Mouse (Mus musculus) gastrocnemius, postnatal 10 days (tissue): ENCODE data around the gene Mrvi1. TPM values are rescaled to one million over a fixed set of nuclear protein-coding genes. Genes with fewer than 3 reads are reported as not detected.

Experiments
- DNase-seq: peaks from one replicate; pipeline ENCODE4 v3.0.0; 2021; ENCODE audit warnings: mixed read lengths
- total RNA-seq, 2 experiments: library from RNA; stranded (reverse); gene quantifications; 2 replicates each; pipeline ENCODE4 v1.2.3; 2021

Mrvi1 gene
- total RNA-seq, 2 experiments from 2014 or later: 4.7 to 7.0 TPM

DNA sequence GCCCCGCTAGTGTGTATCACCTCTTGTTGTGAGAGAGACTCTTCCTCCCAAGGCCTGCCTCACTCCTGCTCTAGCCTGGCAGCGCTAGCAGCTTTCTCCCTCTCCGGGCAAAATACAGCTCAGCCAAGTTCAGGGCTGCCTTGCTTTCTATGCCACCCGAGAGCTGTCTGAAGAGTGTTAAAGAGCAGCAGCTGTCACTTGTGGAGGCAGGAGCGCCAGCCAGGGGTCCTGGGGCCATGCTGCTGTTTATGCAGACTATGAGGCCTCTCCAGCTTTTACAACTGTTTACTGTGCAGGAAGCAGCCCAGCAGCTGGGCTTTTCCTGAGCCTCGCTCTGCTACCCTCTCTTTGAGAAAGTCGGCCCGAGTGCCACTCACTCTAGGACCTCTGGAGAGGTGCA is 1.2 kb downstream of the Mrvi1 start:
- peak; percentile 19 for DNase-seq

DNA sequence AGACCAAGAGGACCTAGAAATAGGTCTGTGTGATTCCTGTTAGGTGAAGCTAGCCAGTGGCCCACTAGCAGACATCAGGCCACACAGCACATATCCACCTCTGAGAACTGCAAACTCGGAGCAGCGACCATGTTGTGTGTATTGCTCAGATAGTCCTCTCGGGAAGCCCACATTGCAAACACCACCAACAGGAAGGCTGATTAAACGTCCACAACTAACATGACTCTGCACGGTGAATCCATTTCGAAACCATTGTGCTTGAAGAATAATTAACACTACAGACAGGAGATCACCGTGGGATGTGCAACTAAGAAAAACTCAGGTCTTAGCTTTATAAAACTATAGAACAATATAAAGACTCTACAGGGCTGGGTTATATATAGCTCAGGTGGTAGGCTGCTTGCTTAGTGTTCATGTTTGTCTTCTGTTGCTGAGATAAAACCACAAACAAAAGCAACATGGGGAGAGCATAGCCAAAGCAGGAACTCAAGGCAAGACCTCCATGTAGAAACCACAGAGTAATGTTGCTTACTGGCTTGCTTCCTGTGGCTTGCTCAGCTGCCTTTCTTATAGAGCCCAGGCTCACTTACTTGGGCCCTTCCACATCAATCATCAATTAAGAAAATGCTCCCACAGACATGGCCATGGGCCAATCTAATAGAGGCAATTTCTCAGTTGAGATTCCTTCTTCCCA is 4.4 kb downstream of the Mrvi1 start:
- DNase-seq: no peak

DNA sequence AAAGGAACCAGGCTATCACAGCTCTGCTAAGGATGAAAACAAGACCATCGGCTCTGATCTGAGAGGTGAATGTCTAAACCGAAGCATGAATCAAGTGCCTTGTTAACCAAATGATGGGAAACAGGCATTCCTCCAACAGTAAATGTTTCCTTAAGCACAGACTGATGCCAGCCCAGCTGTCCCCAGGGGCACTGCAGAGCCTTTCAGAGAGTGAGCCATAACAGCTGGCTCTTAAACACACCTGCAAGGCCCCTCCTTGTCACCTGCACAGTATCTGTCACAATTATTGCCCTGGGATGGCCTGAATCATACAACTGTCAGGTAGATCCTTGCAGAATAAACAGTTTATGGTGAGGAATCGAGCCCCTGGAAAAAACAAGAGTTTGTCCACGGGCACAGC is 8.8 kb downstream of the Mrvi1 start:
- DNase-seq: no peak

DNA sequence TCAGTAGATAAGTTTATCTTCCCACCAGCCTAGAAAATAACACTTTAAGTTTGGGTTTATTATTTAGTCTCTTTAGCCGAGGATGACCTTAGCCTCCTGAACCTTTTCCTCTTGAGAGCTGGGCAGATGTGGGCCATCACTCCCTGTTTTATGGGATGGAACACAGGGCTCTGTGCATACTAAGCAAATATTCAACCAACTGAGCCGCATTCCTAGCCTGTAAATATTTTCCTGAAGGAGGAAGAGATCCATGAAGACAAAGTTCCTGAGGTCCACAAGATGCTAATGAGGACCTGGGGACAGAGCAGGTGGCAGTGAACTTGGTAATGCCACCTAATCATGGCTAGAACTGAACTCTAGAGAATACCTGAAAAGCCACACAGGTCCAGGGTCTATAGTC is 9.5 kb downstream of the Mrvi1 start:
- DNase-seq: no peak

DNA sequence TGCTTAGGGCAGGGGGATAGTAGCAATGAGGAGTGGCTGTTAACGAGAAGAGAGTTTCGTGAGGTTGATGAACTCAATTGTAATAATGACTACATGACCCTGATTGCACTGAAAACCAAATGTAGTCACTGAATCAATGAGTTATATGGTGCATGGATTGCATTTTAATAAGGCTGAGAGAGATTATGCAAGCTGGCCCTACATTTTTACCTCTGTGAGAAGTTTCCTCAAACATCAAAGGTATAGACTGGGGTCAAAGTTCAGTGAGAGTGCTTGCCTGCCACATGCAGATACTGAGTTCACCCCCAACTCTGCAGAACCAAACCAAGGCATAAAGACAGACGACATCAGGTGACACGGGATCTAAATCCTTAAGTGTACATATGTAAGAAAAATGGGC is 14.9 kb downstream of the Mrvi1 start:
- DNase-seq: no peak

GRCm38 (mm10) chr7:110966853-110967252 is 15.4 kb downstream of the Mrvi1 start:
- no peak for DNase-seq

DNA sequence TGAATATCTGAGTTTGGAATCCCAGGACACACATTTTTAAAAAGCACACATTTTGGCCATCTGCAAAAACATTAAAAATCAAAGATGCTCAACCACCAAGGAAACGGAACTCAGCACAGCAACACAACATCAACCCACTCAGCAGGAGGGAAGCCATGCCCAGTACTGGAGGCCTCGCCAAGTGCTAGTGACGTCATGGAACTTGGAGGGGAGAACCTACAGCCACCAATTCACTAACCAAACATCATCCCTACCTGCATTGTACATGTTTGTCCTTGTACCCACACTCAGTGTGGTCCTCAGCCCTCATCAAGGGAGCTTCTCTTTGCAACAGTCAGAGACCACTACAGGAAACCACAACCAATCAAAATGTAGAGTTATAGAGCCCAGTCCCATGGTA is 16.9 kb downstream of the Mrvi1 start:
- no peak for DNase-seq

GRCm38 (mm10) chr7:110963655-110963997 is 18.6 kb downstream of the Mrvi1 start:
- DNase-seq: no peak

DNA sequence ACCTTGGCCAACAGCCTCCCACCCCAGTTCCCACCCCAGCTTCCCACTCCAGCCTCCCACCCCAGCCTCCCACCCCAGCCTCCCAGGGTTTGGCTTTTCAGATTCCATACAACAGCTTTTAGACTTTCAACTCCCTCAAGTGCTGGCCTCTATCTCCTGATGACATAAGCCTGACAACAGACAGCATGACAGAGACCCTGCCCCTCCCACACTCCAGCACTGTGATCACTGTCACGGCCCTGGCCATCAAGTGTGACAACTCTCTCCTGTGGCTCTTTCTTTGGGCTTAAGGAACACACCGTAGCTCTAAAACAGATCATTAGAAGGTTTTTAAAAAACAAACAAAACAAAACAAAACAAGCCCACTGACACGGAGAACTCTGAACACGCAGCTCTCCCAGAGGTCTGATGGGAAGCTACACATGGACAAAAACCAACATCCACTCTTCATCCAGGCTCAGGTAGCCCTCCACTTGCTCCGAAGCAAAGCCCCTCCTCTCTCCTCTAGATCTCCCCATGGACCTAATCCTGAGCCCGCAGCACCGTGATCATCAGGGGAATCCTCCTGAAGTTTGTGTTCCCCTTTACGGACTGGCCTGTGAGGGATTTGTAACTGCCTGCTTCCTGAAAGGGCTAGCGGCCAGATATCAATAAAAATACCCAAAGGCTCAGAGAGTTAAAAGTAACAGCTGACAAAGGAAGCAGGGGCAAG is 19.2 kb downstream of the Mrvi1 start:
- no peak for DNase-seq

- DNase-seq: no peak
These were observed 19.8 kb downstream of the Mrvi1 start for GRCm38 (mm10) chr7:110962497-110962896.

- no peak for DNase-seq
These were observed 25.7 kb downstream of the Mrvi1 start for GRCm38 (mm10) chr7:110956422-110957170.

- DNase-seq: no peak
These were observed 26.7 kb downstream of the Mrvi1 start for GRCm38 (mm10) chr7:110955576-110955975.

DNA sequence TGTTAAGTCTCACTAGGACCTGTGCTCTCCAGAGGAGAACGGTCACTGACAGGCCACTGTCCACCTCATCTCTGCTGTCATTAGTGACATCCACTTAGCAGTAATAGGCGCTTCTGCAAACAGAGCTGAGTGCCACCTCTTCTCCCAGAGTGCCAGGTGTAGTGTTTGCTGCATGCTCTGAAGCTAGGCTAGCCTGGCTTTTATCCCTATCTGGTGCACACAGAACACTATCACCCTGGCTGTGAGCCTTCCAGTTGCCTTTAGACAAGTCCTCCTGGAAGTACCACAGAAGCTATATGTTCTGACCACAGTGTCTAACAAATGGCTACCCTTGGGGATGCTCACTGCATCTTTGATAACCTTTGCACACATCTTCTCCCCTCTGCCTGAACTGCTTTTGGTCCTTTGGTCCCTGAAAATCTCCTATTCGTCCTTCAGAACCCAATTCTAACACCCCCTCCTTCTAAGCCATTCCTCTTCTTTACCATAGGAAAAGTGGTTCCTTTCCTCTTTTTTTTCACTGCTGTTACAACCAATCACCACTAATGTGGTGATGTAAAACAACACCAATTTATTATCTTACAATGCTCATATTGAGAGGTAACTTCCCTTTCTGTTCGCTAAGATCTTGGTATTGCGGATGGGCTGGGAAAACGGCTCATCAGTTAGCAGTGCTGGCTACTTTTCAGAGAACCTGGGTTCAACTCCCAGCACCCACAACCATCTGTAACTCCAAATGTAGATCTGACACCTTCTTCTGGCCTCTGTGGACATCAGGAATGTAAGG is 28.0 kb downstream of the Mrvi1 start:
- DNase-seq: no peak

DNA sequence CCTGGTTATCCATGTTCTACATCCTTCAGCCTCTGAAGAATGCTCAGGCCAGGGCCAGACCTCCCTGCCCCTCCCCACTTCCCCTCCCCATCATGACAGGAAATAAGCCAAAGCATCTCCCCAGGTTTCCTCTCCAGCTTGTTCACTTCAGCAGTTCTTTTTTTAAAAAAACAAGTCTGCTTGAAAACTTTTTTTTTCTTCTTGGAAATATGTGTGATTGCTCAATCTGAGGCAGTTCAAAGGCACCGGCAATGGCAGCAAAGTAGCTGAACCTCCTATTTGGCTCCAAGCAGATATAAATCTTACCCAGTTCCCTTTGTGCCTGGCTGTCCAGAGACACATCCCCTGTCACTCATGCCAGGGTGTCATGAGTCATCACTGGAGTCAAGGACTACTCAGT is 29.1 kb downstream of the Mrvi1 start:
- DNase-seq: no peak

- DNase-seq: no peak
These were observed 31.7 kb downstream of the Mrvi1 start for GRCm38 (mm10) chr7:110950621-110950925.

GRCm38 (mm10) chr7:110949785-110950620 is 32.3 kb downstream of the Mrvi1 start:
- DNase-seq: no peak

DNA sequence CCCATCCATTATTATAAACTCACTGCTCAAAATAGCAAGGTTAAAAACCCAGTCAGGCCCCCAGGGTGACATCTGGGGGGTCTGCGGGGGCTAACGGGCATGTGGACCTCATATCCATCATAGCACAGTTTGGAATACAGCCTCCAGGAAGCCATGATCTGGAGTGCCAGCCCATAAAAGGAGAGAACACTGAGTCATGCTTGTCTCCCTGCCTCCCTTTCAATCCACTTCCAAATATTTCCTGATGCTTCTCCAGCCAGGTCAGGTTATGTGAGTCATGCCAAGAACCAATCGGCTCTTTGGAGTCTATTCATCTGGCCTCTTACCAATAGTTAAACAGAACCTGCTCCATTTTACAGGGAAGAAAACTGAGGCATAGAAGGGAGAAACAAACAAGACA is 33.7 kb downstream of the Mrvi1 start:
- DNase-seq: no peak

DNA sequence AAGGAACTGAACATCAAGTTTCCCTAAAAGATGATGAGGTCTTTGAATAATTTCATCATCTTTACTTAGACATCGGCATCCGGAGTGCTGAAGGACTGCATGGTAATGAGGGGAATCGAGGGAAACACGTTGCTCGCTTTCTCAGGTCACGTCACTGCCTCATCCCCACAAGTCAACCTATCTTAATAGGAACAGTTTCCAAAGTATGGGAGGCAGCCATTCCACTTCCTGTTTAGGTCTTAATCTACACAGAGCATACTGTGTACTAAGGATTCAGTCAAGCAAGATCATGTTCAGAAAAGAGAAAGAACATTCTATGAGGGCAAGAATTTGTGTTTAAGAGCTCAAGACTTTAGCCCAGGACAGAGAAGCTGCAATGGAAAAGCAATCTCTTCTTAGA is 34.6 kb downstream of the Mrvi1 start:
- no peak for DNase-seq

GRCm38 (mm10) chr7:110946731-110947130 is 35.5 kb downstream of the Mrvi1 start:
- DNase-seq: no peak

DNA sequence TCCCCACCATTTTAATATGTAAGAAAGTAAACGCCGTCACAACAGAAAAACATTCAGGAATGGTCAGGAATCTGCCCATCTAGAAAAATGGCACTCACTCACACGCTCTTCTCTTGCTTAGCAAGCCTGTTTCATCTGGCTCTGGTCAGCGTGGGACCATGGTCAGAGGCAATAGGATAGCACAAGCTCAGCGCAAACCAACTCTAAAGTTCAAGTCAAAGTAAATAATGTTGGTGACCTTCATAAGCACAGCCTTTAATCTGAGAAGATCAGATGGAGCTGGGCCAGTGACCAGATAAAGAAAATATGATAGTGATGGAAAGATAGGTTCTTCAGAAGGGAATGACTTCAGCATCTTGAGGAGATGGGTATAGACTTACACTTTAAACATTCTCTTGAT is 37.9 kb downstream of the Mrvi1 start:
- no peak for DNase-seq

GRCm38 (mm10) chr7:110941701-110942530 is 40.3 kb downstream of the Mrvi1 start:
- no peak for DNase-seq
